Comparison of ENCODE assay signal across 9 mouse cellular contexts in the genomic region with DNA sequence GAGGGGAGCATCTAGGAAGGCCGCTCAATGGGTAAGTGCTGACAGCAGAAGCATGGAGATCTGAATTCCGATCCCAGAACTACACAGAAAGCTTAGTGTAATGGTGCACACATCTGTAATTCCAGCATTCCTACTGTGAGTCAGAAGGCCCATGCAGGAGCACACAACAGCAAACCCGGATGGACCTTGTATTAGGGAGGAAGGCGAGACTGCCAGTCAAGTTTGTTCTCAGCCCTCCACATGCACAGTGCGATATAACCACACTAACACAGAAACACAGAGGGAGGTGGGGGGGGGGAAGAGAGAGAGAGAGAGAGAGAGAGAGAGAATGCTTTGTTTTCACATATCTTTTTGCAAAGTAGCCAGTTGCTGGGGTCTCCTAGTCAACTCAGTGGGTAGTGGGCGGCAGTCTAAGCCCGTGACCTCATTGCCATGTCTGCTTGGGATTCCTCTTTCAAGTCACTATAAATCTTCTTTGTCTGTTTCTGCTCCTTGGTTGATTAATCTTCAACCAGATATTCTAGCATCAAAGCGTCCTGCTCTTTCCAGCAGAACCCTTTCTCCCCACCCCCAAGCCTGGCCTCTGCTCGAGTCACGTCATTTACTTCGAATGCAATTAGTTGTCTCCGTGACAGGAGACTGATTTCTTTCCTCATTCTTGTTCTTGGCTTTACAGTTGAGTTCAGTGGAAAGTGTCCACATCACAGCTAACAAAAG. TPM values are rescaled to one million over a fixed set of nuclear protein-coding genes. Genes with fewer than 3 reads are reported as not detected.
A peak's percentile ranks its signal among the peaks of the same experiment; 100 is the strongest.
DNase-seq lines count a peak whose midpoint lies in the region; ATAC-seq lines count a peak whose summit lies in the region.
"Had no signal": no experiment of that assay in that cellular context is flagged by ENCODE, and none has a peak within 500 bp of the region (broad histone marks: within the 10 kb centered on the region; RNA-seq: fewer than 3 reads in every experiment).

No protein-coding gene starts in this region.

- no peak for DNase-seq in heart, postnatal 36 days
- no peak for DNase-seq in hindbrain, embryonic 14.5 days (ENCODE audit: low spot score)
- DNase-seq in ovary, postnatal 36 days (ENCODE audit: low spot score), result no peak
- DNase-seq in left cerebral cortex, postnatal 36 days (ENCODE audit: low spot score in 2 of 2), result no peak

- H3K4me3 ChIP-seq in heart, embryonic 16.5 days (ENCODE audit: low read length), result no peak overlapping the region
- H3K4me3 ChIP-seq in hindbrain, embryonic 14.5 days (replicated peaks; ENCODE audit: low read length), result no peak overlapping the region
- H3K4me3 ChIP-seq in lung, embryonic 15.5 days, result no peak overlapping the region
- H3K4me3 ChIP-seq in stomach, embryonic 14.5 days (ENCODE audit: low read depth, low read length), result no peak overlapping the region
- H3K4me3 ChIP-seq in forebrain, embryonic 13.5 days, result no peak overlapping the region

- intact Hi-C loops in heart, postnatal 36 days (cut with DNase I), result no loop called here
- intact Hi-C loops in left cerebral cortex, postnatal 36 days (cut with DNase I), result no loop called here

- no peak overlapping the region for H3K27ac ChIP-seq in heart, embryonic 16.5 days (ENCODE audit: low read length)
- H3K27ac ChIP-seq in hindbrain, embryonic 14.5 days, result no peak overlapping the region
- H3K27ac ChIP-seq in lung, embryonic 15.5 days, result peak overlapping the region; percentile 29; the same call in 1 of the 2 replicates
- H3K27ac ChIP-seq in stomach, embryonic 14.5 days (ENCODE audit: low read length), result peak overlapping the region; percentile 61; the same call in 1 of the 2 replicates
- H3K27ac ChIP-seq in forebrain, embryonic 13.5 days, result no peak overlapping the region; the same call in 1 of the 2 replicates

- no peaks in the 10 kb centered on the region for H3K27me3 ChIP-seq in heart, embryonic 16.5 days (ENCODE audit: control insufficient read depth, insufficient read depth, low read length)
- H3K27me3 ChIP-seq in hindbrain, embryonic 14.5 days (ENCODE audit: control insufficient read depth, insufficient read depth, low read length), result no peaks in the 10 kb centered on the region
- H3K27me3 ChIP-seq in lung, embryonic 15.5 days, result no peaks in the 10 kb centered on the region
- H3K27me3 ChIP-seq in stomach, embryonic 14.5 days (ENCODE audit: control insufficient read depth, insufficient read depth, low read length), result no peaks in the 10 kb centered on the region
- H3K27me3 ChIP-seq in forebrain, embryonic 13.5 days, result no peaks in the 10 kb centered on the region

- H3K4me2 ChIP-seq in heart, embryonic 16.5 days (ENCODE audit: low read depth, low read length), result no peak overlapping the region
- H3K4me2 ChIP-seq in hindbrain, embryonic 14.5 days (replicated peaks), result no peak overlapping the region
- H3K4me2 ChIP-seq in lung, embryonic 15.5 days, result no peak overlapping the region
- 0 out of 2 replicates have a peak overlapping the region, but pooled peaks have one; percentile 5 for H3K4me2 ChIP-seq in stomach, embryonic 14.5 days (replicated peaks; ENCODE audit: low read depth, low read length)
- H3K4me2 ChIP-seq in forebrain, embryonic 13.5 days, result no peak overlapping the region

- ATAC-seq in heart, embryonic 16.5 days (replicated peaks; ENCODE audit: extremely low read depth, insufficient read depth, low FRiP score), result 0 out of 2 replicates have a peak, but pooled peaks have one; percentile 24
- ATAC-seq in hindbrain, embryonic 14.5 days (ENCODE audit: low FRiP score), result peak; percentile 29; the same call in 1 of the 2 replicates
- ATAC-seq in lung, embryonic 15.5 days (ENCODE audit: borderline replicate concordance, extremely low read depth, low FRiP score, low TSS enrichment), result 0 out of 2 replicates have a peak, but pooled peaks have one; percentile 27
- ATAC-seq in stomach, embryonic 14.5 days (ENCODE audit: insufficient number of reproducible peaks, insufficient read depth, low FRiP score, low read depth), result peak; percentile 64
- ATAC-seq in forebrain, embryonic 13.5 days, result no peak
- ATAC-seq: forebrain, embryonic 14.5 days had no signal

- H3K9me3 ChIP-seq in heart, embryonic 16.5 days (replicated peaks; ENCODE audit: control insufficient read depth, low read length), result no peaks in the 10 kb centered on the region
- H3K9me3 ChIP-seq in hindbrain, embryonic 14.5 days (ENCODE audit: control insufficient read depth, low read length), result no peaks in the 10 kb centered on the region
- H3K9me3 ChIP-seq in lung, embryonic 15.5 days, result no peaks in the 10 kb centered on the region
- no peaks in the 10 kb centered on the region for H3K9me3 ChIP-seq in stomach, embryonic 14.5 days (ENCODE audit: control insufficient read depth, low read depth, low read length)
- H3K9me3 ChIP-seq in forebrain, embryonic 13.5 days (replicated peaks), result no peaks in the 10 kb centered on the region

- no peak overlapping the region for H3K9ac ChIP-seq in heart, embryonic 16.5 days (ENCODE audit: low read length)
- no peak overlapping the region for H3K9ac ChIP-seq in hindbrain, embryonic 14.5 days
- no peak overlapping the region for H3K9ac ChIP-seq in lung, embryonic 15.5 days
- no peak overlapping the region for H3K9ac ChIP-seq in stomach, embryonic 14.5 days (replicated peaks; ENCODE audit: low read depth, low read length)
- H3K9ac ChIP-seq in forebrain, embryonic 13.5 days, result no peak overlapping the region

- H3K36me3 ChIP-seq in heart, embryonic 16.5 days (ENCODE audit: control insufficient read depth, insufficient read depth), result no peaks in the 10 kb centered on the region
- H3K36me3 ChIP-seq in hindbrain, embryonic 14.5 days (replicated peaks; ENCODE audit: control insufficient read depth, insufficient read depth), result no peaks in the 10 kb centered on the region
- no peaks in the 10 kb centered on the region for H3K36me3 ChIP-seq in lung, embryonic 15.5 days
- H3K36me3 ChIP-seq in stomach, embryonic 14.5 days (ENCODE audit: control insufficient read depth, insufficient read depth, low read length), result no peaks in the 10 kb centered on the region
- no peaks in the 10 kb centered on the region for H3K36me3 ChIP-seq in forebrain, embryonic 13.5 days (ENCODE audit: poor library complexity, severe bottlenecking)

- H3K4me1 ChIP-seq in heart, embryonic 16.5 days (ENCODE audit: control insufficient read depth, insufficient read depth, low read length), result peaks cover 34% of the 10 kb centered on the region
- H3K4me1 ChIP-seq in hindbrain, embryonic 14.5 days (replicated peaks; ENCODE audit: control insufficient read depth, insufficient read depth, low read length), result peaks cover 18% of the 10 kb centered on the region
- H3K4me1 ChIP-seq in lung, embryonic 15.5 days, result peaks cover 52% of the 10 kb centered on the region
- H3K4me1 ChIP-seq in stomach, embryonic 14.5 days (ENCODE audit: control insufficient read depth, insufficient read depth, low read length), result peaks cover 17% of the 10 kb centered on the region; the same call in 1 of the 2 replicates
- peaks cover 30% of the 10 kb centered on the region for H3K4me1 ChIP-seq in forebrain, embryonic 13.5 days

- WGBS in heart, embryonic 16.5 days, result 48% methylated on average over 12 of the region's 12 CpGs
- 32% methylated on average over 12 of the region's 12 CpGs for WGBS in hindbrain, embryonic 14.5 days
- WGBS in lung, embryonic 15.5 days, result 25% methylated on average over 12 of the region's 12 CpGs
- WGBS in stomach, embryonic 14.5 days, result 30% methylated on average over 12 of the region's 12 CpGs
- 37% methylated on average over 12 of the region's 12 CpGs for WGBS in forebrain, embryonic 13.5 days

RNA-seq across cellular contexts. Expression of a gene that starts 20.7 kb away (rescaled TPM):
- polyA plus RNA-seq in heart, embryonic 16.5 days (2015; fragmentation: Nextera tagmentation; extraction: Ambion mirVana), result 21.6 and 26.5 TPM in 2 replicates
- 10 to 100 TPM; 15.4 to 17.9 TPM for total RNA-seq in heart, postnatal 36 days (2021)
- 52.4 and 59.0 TPM in 2 replicates for polyA plus RNA-seq in hindbrain, embryonic 14.5 days (2014; fragmentation: Nextera tagmentation; extraction: Ambion mirVana)
- 51.7 and 56.2 TPM in 2 replicates for polyA plus RNA-seq in lung, embryonic 15.5 days (2015; fragmentation: Nextera tagmentation; extraction: Ambion mirVana)
- 33.6 and 34.0 TPM in 2 replicates for polyA plus RNA-seq in stomach, embryonic 14.5 days (2014; fragmentation: Nextera tagmentation; extraction: Ambion mirVana)
- 10 to 100 TPM; 63.3 to 75.6 TPM for total RNA-seq in left cerebral cortex, postnatal 36 days (2021)
- polyA plus RNA-seq in forebrain, embryonic 13.5 days (2015; fragmentation: Nextera tagmentation; extraction: Ambion mirVana), result 26.1 and 27.8 TPM in 2 replicates

Comparison
In these comparisons a context has a peak if more than half of its experiments do, and no peak if none do; other contexts are left out.
1. H3K27ac ChIP-seq: peak in lung, embryonic 15.5 days (single experiment) and stomach, embryonic 14.5 days (single experiment); none in heart, embryonic 16.5 days (single experiment), hindbrain, embryonic 14.5 days (single experiment) and forebrain, embryonic 13.5 days (single experiment).